Mouse (Mus musculus): Measurements from ENCODE around the gene Ildr1. TPM values are rescaled to one million over a fixed set of nuclear protein-coding genes. Genes with fewer than 3 reads are reported as not detected.
A peak's percentile ranks its signal among the peaks of the same experiment; 100 is the strongest.

The Ildr1 gene
- polyA plus RNA-seq, 1 experiment from 2014 or later, result 10.7 TPM

DNA sequence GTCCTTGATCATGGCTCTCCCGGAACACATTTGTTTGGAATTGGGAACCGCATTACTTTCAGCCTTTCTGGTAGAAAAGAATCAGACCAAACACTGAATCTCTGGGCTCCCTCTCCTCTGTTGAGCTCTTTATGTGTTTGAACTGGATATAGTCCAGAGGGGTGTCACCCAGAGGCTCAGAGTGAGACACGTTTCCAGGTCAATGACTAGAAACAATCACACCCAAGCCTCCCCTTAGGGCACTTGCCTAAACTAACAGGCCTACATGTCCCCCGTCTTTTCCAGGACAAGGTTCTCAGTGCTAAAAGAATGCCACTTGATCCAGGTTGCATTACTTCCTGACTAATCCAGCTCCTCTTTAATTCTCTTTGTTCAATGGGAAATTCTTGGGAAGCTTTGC is 77.1 kb downstream of the Ildr1 start:
- Histone ChIP-seq H3K36me3 (ENCODE audit: insufficient read depth, low read length) (no peaks in the 10 kb centered on the region), H3K4me1 (ENCODE audit: insufficient read depth, low read depth, low read length) (no peaks in the 10 kb centered on the region), H3K9ac (replicated peaks; ENCODE audit: low read depth) (no peak overlapping the region), H3K4me2 (replicated peaks; ENCODE audit: low read depth, low read length) (no peak overlapping the region), H3K9me3 (ENCODE audit: low read length) (no peaks in the 10 kb centered on the region), H3K27ac (ENCODE audit: low read length) (0 out of 2 replicates have a peak overlapping the region, but pooled peaks have one; percentile 33), H3K4me3 (ENCODE audit: low read depth, low read length) (no peak overlapping the region), H3K27me3 (replicated peaks; ENCODE audit: insufficient read depth, low read length) (no peaks in the 10 kb centered on the region)
- WGBS, result 43% methylated on average over 4 of the region's 4 CpGs
- ATAC-seq, result peak; percentile 91
- DNase-seq (ENCODE audit: low spot score), result peak; percentile 87
- TF ChIP-seq CTCF (IDR thresholded peaks at IDR 0.05) (no peak), EP300 (IDR thresholded peaks at IDR 0.05) (peak; percentile 66; the same call in 1 of the 2 replicates)

- Histone ChIP-seq H3K4me3 (ENCODE audit: low read depth, low read length) (no peak overlapping the region), H3K9ac (replicated peaks; ENCODE audit: low read depth) (no peak overlapping the region), H3K4me2 (replicated peaks; ENCODE audit: low read depth, low read length) (no peak overlapping the region), H3K27ac (ENCODE audit: low read length) (0 out of 2 replicates have a peak overlapping the region, but pooled peaks have one; percentile 11), H3K4me1 (ENCODE audit: insufficient read depth, low read depth, low read length) (no peaks in the 10 kb centered on the region), H3K36me3 (ENCODE audit: insufficient read depth, low read length) (no peaks in the 10 kb centered on the region), H3K27me3 (replicated peaks; ENCODE audit: insufficient read depth, low read length) (no peaks in the 10 kb centered on the region), H3K9me3 (ENCODE audit: low read length) (no peaks in the 10 kb centered on the region)
- TF ChIP-seq CTCF (IDR thresholded peaks at IDR 0.05), result no peak
- TF ChIP-seq EP300 (IDR thresholded peaks at IDR 0.05), result no peak
- DNase-seq (ENCODE audit: low spot score) (peak; percentile 50), ATAC-seq (peak; percentile 77)
- WGBS, result 51% methylated on average over 2 of the region's 2 CpGs
Observed at GRCm38 (mm10) chr16:36771244-36771643, 77.5 kb downstream of the Ildr1 start.

- Histone ChIP-seq H3K4me2 (replicated peaks; ENCODE audit: low read depth, low read length) (no peak overlapping the region), H3K9ac (replicated peaks; ENCODE audit: low read depth) (no peak overlapping the region), H3K4me3 (ENCODE audit: low read depth, low read length) (no peak overlapping the region), H3K27ac (ENCODE audit: low read length) (0 out of 2 replicates have a peak overlapping the region, but pooled peaks have one; percentile 11), H3K27me3 (replicated peaks; ENCODE audit: insufficient read depth, low read length) (no peaks in the 10 kb centered on the region), H3K4me1 (ENCODE audit: insufficient read depth, low read depth, low read length) (no peaks in the 10 kb centered on the region), H3K36me3 (ENCODE audit: insufficient read depth, low read length) (no peaks in the 10 kb centered on the region), H3K9me3 (ENCODE audit: low read length) (no peaks in the 10 kb centered on the region)
- no peak for DNase-seq (ENCODE audit: low spot score)
- TF ChIP-seq EP300 (IDR thresholded peaks at IDR 0.05) (no peak), CTCF (IDR thresholded peaks at IDR 0.05) (no peak)
- 83% methylated on average over 3 of the region's 3 CpGs for WGBS
- ATAC-seq, result no peak
Observed at GRCm38 (mm10) chr16:36771703-36772102, 77.9 kb downstream of the Ildr1 start.

- no peaks in the 10 kb centered on the region for H3K36me3 ChIP-seq (ENCODE audit: insufficient read depth, low read length)
- peak; percentile 73 for ATAC-seq
- TF ChIP-seq EP300 (IDR thresholded peaks at IDR 0.05) (peak; percentile 68), CTCF (IDR thresholded peaks at IDR 0.05) (no peak)
- no peak overlapping the region for H3K4me3 ChIP-seq (ENCODE audit: low read depth, low read length)
- no peaks in the 10 kb centered on the region for H3K9me3 ChIP-seq (ENCODE audit: low read length)
- 57% methylated on average over 5 of the region's 5 CpGs for WGBS
- DNase-seq (ENCODE audit: low spot score), result peak; percentile 76
- no peaks in the 10 kb centered on the region for H3K4me1 ChIP-seq (ENCODE audit: insufficient read depth, low read depth, low read length)
- H3K27ac ChIP-seq (ENCODE audit: low read length), result peak overlapping the region; percentile 64; the same call in 1 of the 2 replicates
- no peak overlapping the region for H3K9ac ChIP-seq (replicated peaks; ENCODE audit: low read depth)
- no peak overlapping the region for H3K4me2 ChIP-seq (replicated peaks; ENCODE audit: low read depth, low read length)
- H3K27me3 ChIP-seq (replicated peaks; ENCODE audit: insufficient read depth, low read length), result no peaks in the 10 kb centered on the region
Observed at GRCm38 (mm10) chr16:36772996-36773395, 79.2 kb downstream of the Ildr1 start.

DNA sequence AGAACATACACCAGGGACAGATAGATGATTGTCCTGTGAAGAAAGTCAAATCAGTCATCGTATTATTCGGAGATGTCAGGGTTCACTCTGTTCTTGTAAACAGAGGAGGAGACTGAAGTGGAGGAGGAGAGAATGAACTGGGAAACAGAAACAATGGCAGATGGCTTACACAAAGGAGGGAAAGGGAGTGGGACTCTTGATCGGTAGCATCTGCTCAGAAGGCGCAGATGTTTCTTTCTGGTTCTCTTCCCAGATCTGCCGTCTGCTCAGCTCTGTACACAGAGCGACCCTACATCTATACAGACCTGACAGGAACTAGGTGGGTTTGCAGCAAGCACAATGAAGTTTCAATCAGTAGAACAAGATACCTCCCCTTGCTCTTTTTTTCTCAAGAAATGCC is 81.9 kb downstream of the Ildr1 start:
- H3K36me3 ChIP-seq (ENCODE audit: insufficient read depth, low read length), result no peaks in the 10 kb centered on the region
- H3K9ac ChIP-seq (replicated peaks; ENCODE audit: low read depth), result no peak overlapping the region
- ATAC-seq, result no peak
- 76% methylated on average over 6 of the region's 6 CpGs for WGBS
- no peaks in the 10 kb centered on the region for H3K9me3 ChIP-seq (ENCODE audit: low read length)
- no peak for TF ChIP-seq CTCF (IDR thresholded peaks at IDR 0.05)
- no peak for TF ChIP-seq EP300 (IDR thresholded peaks at IDR 0.05)
- H3K27me3 ChIP-seq (replicated peaks; ENCODE audit: insufficient read depth, low read length), result no peaks in the 10 kb centered on the region
- H3K4me2 ChIP-seq (replicated peaks; ENCODE audit: low read depth, low read length), result no peak overlapping the region
- no peak overlapping the region for H3K4me3 ChIP-seq (ENCODE audit: low read depth, low read length)
- DNase-seq (ENCODE audit: low spot score), result no peak
- no peaks in the 10 kb centered on the region for H3K4me1 ChIP-seq (ENCODE audit: insufficient read depth, low read depth, low read length)
- H3K27ac ChIP-seq (ENCODE audit: low read length), result no peak overlapping the region

Other genes with a start within 250 kb of the Ildr1 start
- 14.5 and 16.1 TPM in 2 replicates for gene Stfa3, start 238.6 kb upstream of the Ildr1 start, polyA plus RNA-seq (2015; fragmentation: Nextera tagmentation; extraction: Ambion mirVana)
- gene Casr, start 131.8 kb upstream of the Ildr1 start, polyA plus RNA-seq (2015; fragmentation: Nextera tagmentation; extraction: Ambion mirVana), result 0.12 TPM in 1 of 2 replicates, not detected in the other
- gene Cd86, start 27.9 kb upstream of the Ildr1 start, polyA plus RNA-seq (2015; fragmentation: Nextera tagmentation; extraction: Ambion mirVana), result 1.9 and 2.6 TPM in 2 replicates
- gene Slc15a2, start 91.0 kb downstream of the Ildr1 start, polyA plus RNA-seq (2015; fragmentation: Nextera tagmentation; extraction: Ambion mirVana), result 57.3 and 75.1 TPM in 2 replicates
- 11.8 and 13.1 TPM in 2 replicates for gene Iqcb1, start 134.4 kb downstream of the Ildr1 start, polyA plus RNA-seq (2015; fragmentation: Nextera tagmentation; extraction: Ambion mirVana)
- 0.95 and 1.4 TPM in 2 replicates for gene Eaf2, start 181.0 kb downstream of the Ildr1 start, polyA plus RNA-seq (2015; fragmentation: Nextera tagmentation; extraction: Ambion mirVana)
- gene Golgb1, start 181.2 kb downstream of the Ildr1 start, polyA plus RNA-seq (2015; fragmentation: Nextera tagmentation; extraction: Ambion mirVana), result 114 and 120 TPM in 2 replicates
- gene Hcls1, start 241.0 kb downstream of the Ildr1 start, polyA plus RNA-seq (2015; fragmentation: Nextera tagmentation; extraction: Ambion mirVana), result 11.4 and 12.6 TPM in 2 replicates